Mouse (Mus musculus) cerebellum, postnatal 25 days (tissue): ENCODE results near the gene Tdrkh.
A peak's percentile ranks its signal among the peaks of the same experiment; 100 is the strongest.

Experiments
- DNase-seq, 2 experiments: peaks; one replicate each; pipeline ENCODE4 v3.0.0; 2021; ENCODE audit warnings: mixed read lengths in 2 of 2

Gene Tdrkh

GRCm38 (mm10) chr3:94465632-94466430 lies 52.8 kb downstream of the Tdrkh start:
- no peak for DNase-seq

DNA sequence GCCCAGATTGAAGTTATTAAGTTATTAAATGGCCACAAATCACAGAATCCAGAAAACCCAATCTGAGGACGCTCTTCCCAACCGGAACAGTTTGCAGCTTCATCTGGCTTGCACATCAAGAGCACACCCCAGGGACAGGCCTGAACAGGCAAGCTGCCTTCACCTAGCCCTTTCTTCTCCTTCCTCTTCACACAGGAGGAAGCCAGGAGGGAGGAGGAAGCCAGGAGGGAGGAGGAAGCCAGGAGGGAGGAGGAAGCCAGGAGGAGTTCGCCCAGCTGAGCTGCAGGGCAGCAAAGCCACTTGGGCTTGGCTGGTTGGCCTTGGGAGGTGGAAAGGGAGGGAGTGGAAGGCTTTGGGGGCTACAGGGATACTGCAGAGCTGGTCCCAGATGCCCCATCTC lies 55.9 kb downstream of the Tdrkh start:
- DNase-seq = no peak

DNA sequence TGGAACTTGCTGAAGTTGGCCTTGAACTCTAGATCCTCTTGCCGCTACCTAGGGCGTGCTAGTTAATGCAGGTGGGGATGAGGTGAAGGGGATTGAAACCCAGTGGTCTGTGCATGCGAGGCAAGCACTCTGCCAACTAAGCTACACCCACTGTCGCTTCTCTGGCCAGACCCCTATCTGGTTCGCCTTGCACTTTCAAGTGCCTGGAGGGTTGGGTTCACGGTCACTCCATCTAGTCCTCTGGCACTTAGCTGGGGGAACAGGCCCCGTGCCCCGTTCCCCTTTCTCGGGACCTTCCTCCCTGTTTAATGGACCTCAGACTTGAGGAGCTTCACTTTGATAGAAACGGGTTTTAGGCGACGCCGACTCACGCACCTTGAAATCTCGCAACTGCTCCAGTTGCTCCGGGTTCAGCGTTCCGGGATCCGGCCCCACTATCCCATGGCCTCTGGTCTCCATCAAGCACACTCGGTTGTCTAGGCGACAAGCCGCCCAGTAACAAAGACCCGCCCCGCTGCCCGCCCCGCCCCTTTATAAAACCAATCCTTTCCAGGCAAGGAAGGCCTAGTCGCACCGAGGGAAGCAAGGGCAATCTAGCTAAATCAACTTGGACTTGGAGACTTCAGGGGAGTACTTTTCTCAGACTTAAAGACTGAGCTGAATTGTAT lies 59.5 kb downstream of the Tdrkh start:
- DNase-seq = peak in 1 of 2 experiments; percentile 51

DNA sequence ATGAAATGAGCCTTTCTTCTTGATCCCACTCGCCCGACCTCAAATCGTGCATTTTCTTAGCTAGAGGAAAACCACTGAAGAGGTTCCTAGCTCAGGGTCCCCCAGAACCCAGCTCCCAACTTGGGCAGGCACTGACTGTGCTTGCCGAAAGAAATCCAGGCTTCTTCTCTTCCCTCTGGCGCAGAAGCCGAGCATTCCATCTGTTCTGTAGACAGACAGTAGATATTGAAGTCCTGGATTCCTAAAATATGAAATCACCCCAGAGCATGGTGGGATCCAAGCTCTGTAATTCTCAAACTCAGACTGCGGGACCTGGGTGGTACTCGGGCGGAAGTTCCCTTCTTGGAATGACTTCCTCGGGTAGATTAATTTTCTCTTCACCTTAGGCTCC lies 60.0 kb downstream of the Tdrkh start:
- no peak for DNase-seq

DNA sequence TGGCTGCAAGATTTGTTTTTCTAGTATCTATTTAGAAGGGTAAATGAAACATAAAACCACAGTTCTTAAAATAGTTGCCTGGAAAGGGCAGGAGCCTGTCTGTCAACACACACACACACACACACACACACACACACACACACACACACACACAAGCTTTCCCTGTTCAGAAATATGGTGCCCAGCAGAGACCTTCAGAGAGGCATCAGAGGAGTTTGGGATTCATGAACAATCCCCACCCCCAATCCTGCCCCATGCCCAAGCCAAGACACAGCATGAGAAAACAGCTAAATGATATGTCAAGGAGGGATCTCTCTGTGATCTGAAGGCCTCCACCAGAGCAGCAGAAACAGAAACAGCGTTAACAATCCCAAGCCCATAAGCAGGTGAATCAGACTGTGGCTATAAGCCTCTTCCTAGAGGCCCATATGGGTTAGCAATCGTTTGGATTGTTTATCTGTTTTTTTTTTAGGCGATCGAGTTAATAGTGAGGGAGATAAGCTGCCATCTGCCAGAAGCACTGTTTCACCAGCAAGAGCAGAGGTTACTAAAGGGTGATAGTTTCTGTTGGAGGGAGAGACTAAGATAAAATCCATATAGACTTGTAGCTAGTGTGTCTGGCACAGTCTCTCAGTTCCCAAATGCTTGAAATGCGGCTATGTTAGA lies 60.6 kb downstream of the Tdrkh start:
- no peak for DNase-seq

GRCm38 (mm10) chr3:94476301-94477035 lies 63.4 kb downstream of the Tdrkh start:
- no peak for DNase-seq

DNA sequence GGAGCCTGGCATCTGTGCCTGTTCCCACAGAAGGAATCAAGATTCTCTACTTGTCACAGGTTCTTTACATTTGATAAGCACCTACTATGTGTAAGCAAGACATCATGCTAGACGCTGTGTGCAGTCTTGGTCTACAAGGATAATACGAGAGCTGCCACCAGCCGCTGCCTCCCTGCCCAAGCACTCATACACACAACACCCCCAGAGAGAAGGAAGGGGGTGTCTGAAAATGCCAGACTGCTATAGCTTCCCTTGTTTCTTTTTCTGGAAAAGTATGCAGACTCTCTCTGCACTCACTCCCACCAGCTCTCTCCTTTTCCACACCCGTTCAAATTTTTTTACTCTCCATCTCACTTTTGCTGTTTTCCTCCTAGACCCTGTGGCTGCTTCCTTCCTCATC lies 64.4 kb downstream of the Tdrkh start:
- DNase-seq = peak in 1 of 2 experiments; percentile 60

DNA sequence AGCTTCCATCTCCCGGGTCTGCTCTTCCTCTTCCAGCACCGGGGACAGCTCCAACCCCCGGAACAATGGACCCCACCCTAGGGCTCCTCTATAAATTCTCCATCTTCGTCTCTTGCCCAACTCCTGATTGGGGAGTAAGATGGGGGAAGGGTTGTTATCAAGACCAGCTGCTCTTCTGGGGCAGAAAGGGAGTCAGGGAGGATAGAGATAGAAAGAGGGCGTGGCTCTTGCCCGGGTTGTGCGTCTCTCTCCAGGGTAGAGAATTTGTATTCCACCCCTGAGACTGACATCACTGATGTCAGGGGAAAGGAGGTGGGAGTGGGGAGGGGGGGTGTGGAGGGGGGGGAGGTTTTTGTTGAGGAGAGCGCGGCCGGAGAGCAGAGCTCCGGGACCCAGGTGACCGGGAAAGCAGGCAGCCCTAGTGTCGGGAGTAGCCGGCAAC lies 64.9 kb downstream of the Tdrkh start, which contains the start of gene Celf3:
TSS of gene Celf3 (plus strand) at position 315 of the 442 bp plus-strand sequence.
- DNase-seq = peak; percentile 81 to 88

DNA sequence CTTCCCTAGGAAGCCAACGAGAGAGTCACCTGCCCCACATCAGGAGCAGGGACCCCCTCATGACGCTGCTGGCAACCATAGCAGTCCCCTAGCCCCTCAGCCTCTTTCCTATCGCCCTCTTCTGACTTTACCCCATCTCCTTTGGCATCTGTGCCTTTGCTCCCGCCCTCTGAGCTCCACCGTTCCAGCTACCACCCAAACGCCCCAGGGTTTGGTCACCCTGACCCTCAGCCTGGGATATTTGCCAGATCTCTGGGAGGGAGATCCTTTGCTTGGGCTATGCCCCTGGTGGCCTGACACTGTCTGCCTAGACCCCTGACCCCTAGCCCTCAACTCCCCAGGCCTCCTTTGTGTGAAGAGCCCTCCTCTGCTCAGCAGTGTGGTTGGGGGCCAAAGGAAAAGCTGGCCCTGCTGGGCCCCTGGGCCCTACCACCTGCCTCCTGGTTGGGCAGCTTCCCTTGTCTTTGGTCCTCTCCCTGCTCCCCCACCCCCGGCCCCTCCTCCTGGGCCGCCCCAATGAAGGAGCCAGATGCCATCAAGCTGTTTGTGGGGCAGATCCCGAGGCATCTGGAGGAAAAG lies 65.6 kb downstream of the Tdrkh start:
- peak; percentile 46 to 54 for DNase-seq

GRCm38 (mm10) chr3:94479564-94479963 lies 66.5 kb downstream of the Tdrkh start:
- no peak for DNase-seq

DNA sequence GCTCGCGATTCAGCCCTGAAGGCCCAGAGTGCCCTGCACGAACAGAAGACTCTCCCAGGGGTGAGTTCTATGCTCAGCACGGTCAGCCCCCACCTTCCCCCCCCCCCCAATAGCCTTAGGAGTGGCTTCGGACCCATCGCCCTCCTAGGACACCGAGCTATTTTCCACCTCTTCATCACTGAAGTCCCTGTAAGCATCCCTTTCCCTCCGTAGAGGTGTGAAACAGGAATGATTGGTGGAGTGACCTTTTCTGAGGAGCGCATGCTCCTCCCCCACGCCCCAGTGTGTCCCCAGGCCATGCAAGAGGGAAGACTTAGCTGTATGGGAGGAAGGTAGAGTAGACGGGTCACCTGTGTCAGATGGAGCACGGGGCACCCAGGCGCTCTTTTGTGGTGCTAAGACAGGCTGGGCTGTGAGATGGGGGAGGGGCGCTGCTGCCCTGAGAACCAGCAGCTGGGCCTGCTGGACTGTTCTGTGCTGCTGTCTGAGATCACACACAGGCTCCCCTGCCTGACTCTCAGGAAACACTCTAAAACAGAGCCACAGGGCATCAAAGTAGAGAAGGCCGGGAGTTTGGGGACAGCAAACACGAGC lies 67.3 kb downstream of the Tdrkh start, which contains the start of gene Riiad1:
TSS of gene Riiad1 (minus strand) at position 51 of the 594 bp plus-strand sequence.
- DNase-seq = no peak

DNA sequence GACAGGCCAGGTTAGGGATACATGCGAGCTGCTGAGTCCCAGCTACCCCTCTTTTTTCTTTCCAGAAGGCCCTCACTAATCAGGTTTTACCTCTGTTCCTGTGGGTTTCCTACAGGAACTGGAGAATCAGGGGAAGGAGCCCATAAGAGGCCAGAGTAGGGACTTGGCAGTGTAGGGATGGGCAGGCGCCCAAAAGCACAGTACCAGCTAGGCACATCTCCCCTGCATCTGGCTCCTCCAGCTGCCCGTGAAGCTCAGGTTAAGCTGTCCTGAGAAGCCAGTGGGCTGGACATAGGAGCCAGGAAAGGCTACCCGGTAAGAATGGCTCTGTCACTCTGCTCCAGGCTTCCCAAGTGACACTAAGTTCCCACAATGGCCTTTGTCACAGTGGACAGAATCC lies 68.4 kb downstream of the Tdrkh start:
- no peak for DNase-seq

GRCm38 (mm10) chr3:94482764-94483385 lies 69.8 kb downstream of the Tdrkh start:
- DNase-seq = peak in 1 of 2 experiments; percentile 64

- DNase-seq = peak; percentile 71 to 87
Observed at GRCm38 (mm10) chr3:94483790-94484439, 70.8 kb downstream of the Tdrkh start.
